Mouse (Mus musculus) ES-Bruce4 (cell line): ENCODE measurements around the gene Selenow. TPM values are rescaled to one million over a fixed set of nuclear protein-coding genes. Genes with fewer than 3 reads are reported as not detected.
"Not testable (repeated sequence)": the region's sequence is repeated elsewhere in the genome, so short reads cannot be mapped to it uniquely, and the experiment has no call there.

Source experiments
- H3K27ac ChIP-seq: 2 replicates; pipeline ENCODE4 v1.5.1; 2012; ENCODE audit warnings: low read length, inconsistent platforms; ENCODE audit not compliant: insufficient read depth
- H3K27me3 ChIP-seq: 2 replicates; pipeline ENCODE4 v1.6.1; 2012; ENCODE audit warnings: mild to moderate bottlenecking, low read length, inconsistent platforms; ENCODE audit not compliant: control insufficient read depth, poor library complexity, insufficient read depth, severe bottlenecking
- H3K36me3 ChIP-seq: 2 replicates; pipeline ENCODE4 v1.6.1; 2012; ENCODE audit warnings: inconsistent platforms, mild to moderate bottlenecking, low read length, moderate library complexity; ENCODE audit not compliant: control insufficient read depth, poor library complexity, insufficient read depth, severe bottlenecking
- H3K4me1 ChIP-seq: one replicate; pipeline ENCODE4 v1.8.1; 2011; ENCODE audit warnings: low read length; ENCODE audit not compliant: control insufficient read depth, insufficient read depth
- H3K4me3 ChIP-seq: 2 replicates; pipeline ENCODE4 v1.5.1; 2011; ENCODE audit warnings: low read depth, mild to moderate bottlenecking, low read length
- H3K9ac ChIP-seq: 2 replicates; pipeline ENCODE4 v1.6.1; 2012; ENCODE audit warnings: low read depth, mild to moderate bottlenecking, inconsistent platforms; ENCODE audit not compliant: poor library complexity, severe bottlenecking
- H3K9me3 ChIP-seq: replicated peaks from 2 replicates; pipeline ENCODE4 v1.6.1; 2012; ENCODE audit warnings: mild to moderate bottlenecking, low read length, inconsistent platforms; ENCODE audit not compliant: control insufficient read depth, poor library complexity, insufficient read depth, severe bottlenecking
- CTCF ChIP-seq: IDR thresholded peaks from one replicate; pipeline ENCODE4 v1.8.1; 2011; ENCODE audit warnings: low read depth, low read length
- EP300 ChIP-seq: IDR thresholded peaks from 2 replicates; pipeline ENCODE4 v1.6.1; 2011; ENCODE audit warnings: low read depth, low read length; ENCODE audit not compliant: insufficient read depth
- POLR2A ChIP-seq: IDR thresholded peaks from one replicate; pipeline ENCODE4 v1.8.1; 2011; ENCODE audit warnings: low read length; ENCODE audit not compliant: insufficient read depth
- polyA plus RNA-seq: library from polyadenylated mRNA; stranded (reverse); fragments of >200 nt; gene quantifications from 2 replicates; pipeline ENCODE4 v1.2.4, GENCODE M21; 2011; ENCODE audit warnings: low read depth; ENCODE audit not compliant: missing spikeins, insufficient read depth, insufficient read length

The Selenow gene
- polyA plus RNA-seq, 1 experiment, result 93.1 TPM

DNA sequence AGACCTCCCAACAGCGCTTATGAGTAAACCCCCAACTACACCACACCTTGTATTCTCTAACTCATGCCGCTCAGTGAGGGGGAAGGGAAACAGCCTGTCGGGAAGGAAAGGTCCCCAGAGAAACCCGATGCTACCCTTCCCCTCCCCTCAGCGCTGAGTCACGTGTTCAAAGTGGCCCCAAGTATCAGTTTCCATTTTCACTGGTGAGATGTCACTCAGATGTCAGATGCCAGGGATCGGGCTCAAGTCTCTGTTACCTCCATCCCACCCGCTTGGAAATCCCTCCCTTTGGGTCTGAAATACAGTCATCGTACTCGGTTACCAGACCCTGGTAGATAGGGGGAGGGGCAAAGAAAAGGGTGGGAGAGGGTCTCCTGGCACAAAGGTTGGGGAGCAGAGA, 406 bp downstream of the Selenow start:
- H3K9me3 ChIP-seq, result no peaks in the 10 kb centered on the region
- no peak overlapping the region for H3K27ac ChIP-seq
- peak overlapping the region; percentile 96 for H3K4me3 ChIP-seq
- H3K27me3 ChIP-seq, result no peaks in the 10 kb centered on the region
- peaks cover 3% of the 10 kb centered on the region for H3K4me1 ChIP-seq
- peaks cover 14% of the 10 kb centered on the region for H3K36me3 ChIP-seq
- H3K9ac ChIP-seq, result peak overlapping the region; percentile 62
- TF ChIP-seq POLR2A (no peak), EP300 (0 out of 2 replicates have a peak, but pooled peaks have one; percentile 34)

DNA sequence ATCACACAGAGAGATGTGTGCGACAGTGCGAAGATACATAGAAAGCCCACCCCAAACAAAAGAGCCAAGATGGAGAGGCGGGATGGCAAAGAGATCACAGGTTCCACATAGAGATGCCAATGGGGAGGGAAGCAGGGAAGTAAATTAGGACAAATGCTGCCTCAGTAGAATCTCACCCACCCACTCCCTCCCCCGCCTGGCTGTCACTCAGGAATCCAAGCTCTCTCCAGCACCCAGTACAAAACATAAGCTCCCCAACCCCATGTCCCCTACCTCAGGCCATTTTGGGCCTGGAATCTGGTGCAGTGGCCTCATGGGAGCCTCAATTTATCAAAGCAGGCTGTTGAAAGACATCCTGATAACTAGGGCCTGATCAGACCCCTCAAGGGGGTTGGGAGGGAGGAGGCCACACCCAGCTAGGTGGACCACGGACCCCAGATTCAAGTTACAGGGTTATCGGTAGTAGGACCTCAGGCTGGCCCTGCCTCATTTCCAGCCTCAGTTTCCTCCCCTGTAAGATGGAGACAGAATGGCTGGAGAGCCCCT, 1.5 kb downstream of the Selenow start:
- H3K4me3 ChIP-seq, result peak overlapping the region; percentile 96
- no peak overlapping the region for H3K27ac ChIP-seq
- TF ChIP-seq POLR2A (no peak), CTCF (no peak), EP300 (no peak)
- peaks cover 14% of the 10 kb centered on the region for H3K36me3 ChIP-seq
- H3K9ac ChIP-seq, result no peak overlapping the region
- peaks cover 3% of the 10 kb centered on the region for H3K4me1 ChIP-seq
- no peaks in the 10 kb centered on the region for H3K9me3 ChIP-seq
- no peaks in the 10 kb centered on the region for H3K27me3 ChIP-seq

DNA sequence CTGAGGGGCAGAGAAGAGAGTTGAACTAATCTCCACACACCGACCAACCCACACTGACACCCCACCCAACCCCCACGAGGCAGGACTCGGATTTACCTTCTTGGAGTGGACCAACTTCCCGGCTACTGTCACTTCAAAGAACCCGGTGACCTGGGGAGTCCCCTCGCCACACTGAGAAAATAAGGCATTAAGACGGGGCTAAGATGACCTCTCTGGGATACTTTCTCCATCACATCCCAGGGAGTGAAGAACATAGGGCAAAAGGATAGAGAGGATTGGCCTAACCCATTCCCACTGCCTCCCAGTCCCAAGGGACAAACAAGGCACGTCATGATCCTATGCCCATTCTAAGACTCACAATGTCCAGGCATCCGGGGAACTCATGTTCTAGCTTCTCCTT, 2.3 kb downstream of the Selenow start:
- TF ChIP-seq EP300 (no peak), POLR2A (no peak), CTCF (no peak)
- Histone ChIP-seq H3K4me3 (no peak overlapping the region), H3K27ac (no peak overlapping the region), H3K27me3 (no peaks in the 10 kb centered on the region), H3K36me3 (peaks cover 14% of the 10 kb centered on the region), H3K4me1 (peaks cover 3% of the 10 kb centered on the region), H3K9me3 (no peaks in the 10 kb centered on the region), H3K9ac (no peak overlapping the region)

DNA sequence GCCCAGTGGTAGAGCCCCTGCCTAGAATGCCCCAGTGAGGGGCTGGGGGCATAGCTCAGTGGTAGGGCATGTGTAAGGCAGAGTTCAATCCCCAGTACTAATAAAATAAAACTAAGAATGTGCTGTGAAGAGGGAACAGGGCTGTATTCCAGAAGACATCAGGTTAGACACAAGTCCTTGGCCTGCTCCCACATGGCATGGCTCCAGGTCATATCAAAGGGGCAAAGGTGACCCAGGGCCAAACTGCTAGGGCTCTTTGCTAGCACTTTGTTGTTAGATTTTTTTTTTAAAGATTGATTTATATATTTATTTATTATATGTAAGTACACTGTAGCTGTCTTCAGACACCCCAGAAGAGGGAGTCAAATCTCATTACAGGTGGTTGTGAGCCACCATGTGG, 3.8 kb downstream of the Selenow start:
- no peak overlapping the region for H3K9ac ChIP-seq
- TF ChIP-seq POLR2A (no peak), EP300 (no peak), CTCF (no peak)

DNA sequence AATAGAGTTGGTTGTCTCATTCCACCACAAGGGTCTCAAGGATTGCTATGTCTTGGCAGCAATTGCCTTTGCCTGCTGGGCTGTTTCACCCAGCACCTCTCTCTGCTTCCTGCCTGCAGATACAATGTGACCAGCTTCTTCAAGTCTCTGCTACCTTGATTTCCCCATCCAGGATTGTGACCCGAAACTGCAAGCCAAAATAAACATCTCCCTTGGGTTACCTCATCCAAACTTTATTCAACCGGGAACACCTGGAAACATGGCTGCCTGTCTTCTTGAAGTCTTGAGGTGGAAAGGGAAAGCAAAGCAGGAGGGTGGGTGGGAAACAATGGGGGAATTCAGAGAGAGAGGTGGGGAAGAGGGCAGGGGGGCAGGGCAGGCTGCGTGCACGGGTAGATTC, 5.2 kb downstream of the Selenow start:
- H3K4me1 ChIP-seq, result peaks cover 3% of the 10 kb centered on the region
- no peak overlapping the region for H3K9ac ChIP-seq
- no peaks in the 10 kb centered on the region for H3K27me3 ChIP-seq
- H3K27ac ChIP-seq, result no peak overlapping the region
- no peaks in the 10 kb centered on the region for H3K9me3 ChIP-seq
- peaks cover 14% of the 10 kb centered on the region for H3K36me3 ChIP-seq
- H3K4me3 ChIP-seq, result no peak overlapping the region
- TF ChIP-seq POLR2A, result no peak
- no peak for TF ChIP-seq EP300
- TF ChIP-seq CTCF, result no peak

More for the DNA sequence above, 3.8 kb downstream of the Selenow start:
- Histone ChIP-seq H3K4me3 (no peak overlapping the region), H3K36me3 (peaks cover 14% of the 10 kb centered on the region), H3K27me3 (no peaks in the 10 kb centered on the region), H3K27ac (no peak overlapping the region), H3K4me1 (peaks cover 3% of the 10 kb centered on the region), H3K9me3 (no peaks in the 10 kb centered on the region)

DNA sequence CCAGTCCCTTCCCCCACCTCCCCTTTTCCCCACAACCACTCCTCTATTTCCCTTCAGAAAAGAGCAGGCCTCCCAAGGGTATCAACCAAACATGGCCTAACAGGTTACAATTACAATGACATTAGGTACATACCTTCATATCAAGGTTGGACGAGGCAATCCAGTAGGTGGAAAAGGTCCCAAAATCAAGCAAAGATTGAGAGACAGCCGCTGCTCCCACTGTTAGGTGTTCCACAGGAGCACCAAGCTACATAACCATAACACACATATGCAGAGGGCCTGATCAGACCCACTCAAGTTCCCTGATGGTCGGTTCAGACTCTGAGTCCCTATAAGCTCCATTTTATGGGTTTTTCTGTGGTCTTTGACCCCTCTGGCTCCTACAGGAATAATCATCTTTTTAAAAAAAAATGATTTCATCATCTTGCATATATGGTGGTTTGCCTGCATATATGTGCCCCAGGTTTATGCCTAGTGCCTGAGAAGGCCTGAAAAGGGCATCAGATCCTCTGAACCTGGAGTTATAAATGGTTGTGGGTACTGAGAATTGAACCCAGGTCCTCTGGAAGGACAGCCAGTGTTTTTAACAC, 6.0 kb downstream of the Selenow start:
- H3K27ac ChIP-seq, result no peak overlapping the region
- no peak overlapping the region for H3K4me3 ChIP-seq
- no peaks in the 10 kb centered on the region for H3K9me3 ChIP-seq
- peaks cover 3% of the 10 kb centered on the region for H3K4me1 ChIP-seq
- TF ChIP-seq CTCF (no peak), POLR2A (no peak), EP300 (no peak)
- H3K9ac ChIP-seq, result no peak overlapping the region
- H3K36me3 ChIP-seq, result peaks cover 14% of the 10 kb centered on the region
- H3K27me3 ChIP-seq, result no peaks in the 10 kb centered on the region

DNA sequence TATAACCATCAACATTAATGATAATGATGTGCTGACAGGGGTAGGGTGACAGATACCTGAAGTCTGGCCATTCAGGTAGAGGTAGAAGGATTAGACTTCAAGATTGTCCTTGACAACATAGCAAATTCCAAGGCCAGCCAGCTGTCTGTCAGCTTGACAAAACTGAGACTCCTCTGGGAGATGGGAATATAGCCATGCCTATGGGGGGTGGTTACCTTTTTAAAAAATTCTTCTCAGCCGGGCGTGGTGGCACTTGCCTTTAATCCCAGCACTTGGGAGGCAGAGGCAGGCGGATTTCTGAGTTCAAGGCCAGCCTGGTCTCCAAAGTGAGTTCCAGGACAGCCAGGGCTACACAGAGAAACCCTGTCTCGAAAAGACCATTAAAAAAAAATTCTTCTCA, 6.5 kb downstream of the Selenow start:
- not testable (repeated sequence) for H3K27ac ChIP-seq, H3K9ac ChIP-seq, H3K4me1 ChIP-seq, H3K27me3 ChIP-seq, H3K9me3 ChIP-seq, H3K4me3 ChIP-seq
- peaks cover 14% of the 10 kb centered on the region for H3K36me3 ChIP-seq
